Mouse (Mus musculus) layer of hippocampus, adult 8-10 months (tissue): ENCODE data around the gene Pfkfb1. TPM values are rescaled to one million over a fixed set of nuclear protein-coding genes. Genes with fewer than 3 reads are reported as not detected.

Experiments used
- DNase-seq, 2 experiments: peaks; one replicate each; pipeline ENCODE4 v3.0.0; 2022; ENCODE audit warnings: low spot score in 2 of 2
- microRNA-seq, 2 experiments: library from miRNA; unstranded; fragments of <30 nt; microRNA quantifications; one replicate each; pipeline ENCODE4 v1.2.0; 2022
- total RNA-seq, 4 experiments: library from RNA; stranded (reverse); gene quantifications; 2 replicates each; pipeline ENCODE4 v1.2.4; 2022

Pfkfb1 gene
- total RNA-seq, 4 experiments from 2014 or later: 0.75 to 1.7 (median 1.4) TPM

GRCm38 (mm10) chrX:150662809-150663208 is 74.8 kb downstream of the Pfkfb1 start:
- no peak for DNase-seq

- no peak for DNase-seq
Measured at GRCm38 (mm10) chrX:150677505-150677904, 89.5 kb downstream of the Pfkfb1 start.

Small RNA genes within 50 kb of the gene (microRNA-seq; reads per million reads assigned to microRNA genes)
- 0 reads per million in 2 experiments for gene Mir3620

Other genes with a start within 250 kb of the Pfkfb1 start
- gene Tmem29, start 129.1 kb upstream of the Pfkfb1 start, total RNA-seq: 10 to 100 TPM; 32.3 to 41.7 (median 37.5) TPM
- gene Alas2, start 40.9 kb upstream of the Pfkfb1 start, total RNA-seq: 1 to 10 TPM; 1.9 to 4.4 (median 3.7) TPM
- gene Apex2, start 1.6 kb downstream of the Pfkfb1 start, total RNA-seq: 10 to 100 TPM; 11.4 to 20.9 (median 15.7) TPM
- 100 to 1,000 TPM; 150 to 178 (median 165) TPM for gene Tro, start 69.4 kb downstream of the Pfkfb1 start, total RNA-seq
- gene Maged2, start 226.1 kb downstream of the Pfkfb1 start, total RNA-seq: 10 to 100 TPM; 49.8 to 60.6 (median 57.2) TPM